Mouse (Mus musculus): ENCODE data around the gene Spata25. TPM values are rescaled to one million over a fixed set of nuclear protein-coding genes. Genes with fewer than 3 reads are reported as not detected.
"Not testable (repeated sequence)": the region's sequence is repeated elsewhere in the genome, so short reads cannot be mapped to it uniquely, and the experiment has no call there.

The Spata25 gene
- total RNA-seq, 1 experiment from 2014 or later: not detected

GRCm38 (mm10) chr2:164804533-164805331, 23.6 kb downstream of the Spata25 start, which contains the start of the genes Acot8 and Zswim3:
Acot8 (minus strand) TSS chr2:164804882.
Zswim3 (plus strand) TSS chr2:164805098.
- DNase-seq: peak; percentile 98

- DNase-seq: no peak
These were observed 24.4 kb downstream of the Spata25 start for GRCm38 (mm10) chr2:164803921-164804313.

GRCm38 (mm10) chr2:164803201-164803920, 25.0 kb downstream of the Spata25 start:
- DNase-seq: no peak

GRCm38 (mm10) chr2:164800252-164801004, 27.9 kb downstream of the Spata25 start:
- no peak for DNase-seq

- not testable (repeated sequence) for DNase-seq
These were observed 29.8 kb downstream of the Spata25 start for GRCm38 (mm10) chr2:164798554-164798953.

GRCm38 (mm10) chr2:164795868-164796267, 32.5 kb downstream of the Spata25 start:
- DNase-seq: peak; percentile 47

- peak; percentile 96 for DNase-seq
These were observed 34.0 kb downstream of the Spata25 start for GRCm38 (mm10) chr2:164794293-164794692.

GRCm38 (mm10) chr2:164793772-164794171, 34.6 kb downstream of the Spata25 start:
- DNase-seq: no peak

- peak; percentile 83 for DNase-seq
These were observed 35.1 kb downstream of the Spata25 start for GRCm38 (mm10) chr2:164793236-164793635.

GRCm38 (mm10) chr2:164792400-164793190, 35.7 kb downstream of the Spata25 start:
- peak; percentile 66 for DNase-seq

- no peak for DNase-seq
These were observed 36.5 kb downstream of the Spata25 start for GRCm38 (mm10) chr2:164791841-164792261.

GRCm38 (mm10) chr2:164790451-164790850, 37.9 kb downstream of the Spata25 start:
- peak; percentile 73 for DNase-seq

GRCm38 (mm10) chr2:164788411-164788810, 39.9 kb downstream of the Spata25 start:
- DNase-seq: no peak

- no peak for DNase-seq
These were observed 40.6 kb downstream of the Spata25 start for GRCm38 (mm10) chr2:164787779-164788178.

GRCm38 (mm10) chr2:164787032-164787431, 41.3 kb downstream of the Spata25 start:
- no peak for DNase-seq

GRCm38 (mm10) chr2:164786388-164786885, 41.9 kb downstream of the Spata25 start:
- DNase-seq: no peak

- peak; percentile 94 for DNase-seq
These were observed 42.6 kb downstream of the Spata25 start, which contains the start of gene Snx21 for GRCm38 (mm10) chr2:164785481-164786387. Snx21 (plus strand) TSS chr2:164785823.

- no peak for DNase-seq
These were observed 43.4 kb downstream of the Spata25 start for GRCm38 (mm10) chr2:164784869-164785420.

- no peak for DNase-seq
These were observed 44.3 kb downstream of the Spata25 start for GRCm38 (mm10) chr2:164783926-164784581.
